Mouse (Mus musculus) kidney, adult 8-10 months (tissue): Measurements from ENCODE around the gene Ciao2a.

Experiments
- DNase-seq, 2 experiments: peaks; one replicate each; pipeline ENCODE4 v3.0.0; 2022

The Ciao2a gene

GRCm38 (mm10) chr9:66168233-66168632 is 41.8 kb downstream of the Ciao2a start:
- DNase-seq: no peak

DNA sequence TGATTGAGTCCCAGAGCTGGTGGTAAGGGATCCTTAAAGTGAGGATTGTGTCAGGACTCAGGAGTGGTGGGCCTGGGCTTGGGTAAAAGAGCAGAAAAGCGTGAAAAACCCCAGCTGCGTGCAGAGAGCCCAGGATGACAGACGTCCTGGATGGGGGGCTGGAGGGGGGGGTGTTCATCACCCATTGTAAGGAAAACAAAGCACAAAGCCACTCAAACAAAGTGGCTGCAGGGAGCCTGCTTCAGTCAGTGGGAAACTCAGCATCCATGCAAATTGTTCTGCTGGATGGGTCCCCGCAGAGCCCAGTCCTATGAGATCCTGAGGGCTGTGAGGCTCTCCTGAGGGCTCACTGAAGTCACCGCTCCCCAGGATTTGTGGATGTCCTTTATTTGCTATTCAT is 44.1 kb downstream of the Ciao2a start:
- DNase-seq: no peak

- DNase-seq: no peak
These were observed 45.0 kb downstream of the Ciao2a start for GRCm38 (mm10) chr9:66171275-66171921.

- DNase-seq: no peak
These were observed 47.0 kb downstream of the Ciao2a start for GRCm38 (mm10) chr9:66173316-66173855.

- DNase-seq: no peak
These were observed 48.6 kb downstream of the Ciao2a start for GRCm38 (mm10) chr9:66174985-66175384.

GRCm38 (mm10) chr9:66177975-66178374 is 51.6 kb downstream of the Ciao2a start:
- DNase-seq: peak in 1 of 2 experiments; percentile 57

- peak in 1 of 2 experiments; percentile 29 for DNase-seq
These were observed 53.4 kb downstream of the Ciao2a start for GRCm38 (mm10) chr9:66179795-66180194.

DNA sequence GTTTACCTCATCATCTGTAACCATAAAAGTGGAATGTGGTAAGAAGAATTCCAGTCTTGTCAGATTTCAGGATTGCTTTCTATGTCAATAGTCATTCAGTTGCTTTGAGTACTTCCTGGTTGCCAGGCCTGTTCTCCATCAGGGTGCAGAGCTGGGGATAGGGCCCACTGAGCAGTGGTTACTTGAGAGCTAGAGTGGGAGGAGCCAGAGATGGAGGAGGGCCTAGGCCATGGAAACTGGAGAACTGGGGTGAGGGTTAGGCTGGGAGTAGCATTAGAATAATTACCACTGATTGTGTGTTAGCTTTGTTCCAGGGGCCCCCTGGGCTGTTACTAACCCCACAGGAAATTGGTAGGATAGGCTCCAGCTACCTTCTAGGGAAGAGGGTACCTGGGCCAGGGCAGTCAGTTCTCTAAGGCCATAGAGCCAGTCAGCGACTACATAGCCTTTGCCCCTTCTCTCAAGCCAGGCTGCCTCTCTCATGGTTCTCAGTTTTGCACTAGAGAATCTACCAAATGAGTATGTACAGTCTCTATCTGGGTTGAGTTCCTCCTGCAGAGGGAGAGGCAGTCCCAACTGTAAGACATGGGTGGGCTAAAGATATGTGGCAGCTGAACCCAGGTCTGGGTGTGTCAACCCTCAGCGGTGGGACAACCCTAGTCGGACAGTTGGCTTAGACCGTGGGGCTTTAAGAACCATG is 54.9 kb downstream of the Ciao2a start:
- DNase-seq: no peak

DNA sequence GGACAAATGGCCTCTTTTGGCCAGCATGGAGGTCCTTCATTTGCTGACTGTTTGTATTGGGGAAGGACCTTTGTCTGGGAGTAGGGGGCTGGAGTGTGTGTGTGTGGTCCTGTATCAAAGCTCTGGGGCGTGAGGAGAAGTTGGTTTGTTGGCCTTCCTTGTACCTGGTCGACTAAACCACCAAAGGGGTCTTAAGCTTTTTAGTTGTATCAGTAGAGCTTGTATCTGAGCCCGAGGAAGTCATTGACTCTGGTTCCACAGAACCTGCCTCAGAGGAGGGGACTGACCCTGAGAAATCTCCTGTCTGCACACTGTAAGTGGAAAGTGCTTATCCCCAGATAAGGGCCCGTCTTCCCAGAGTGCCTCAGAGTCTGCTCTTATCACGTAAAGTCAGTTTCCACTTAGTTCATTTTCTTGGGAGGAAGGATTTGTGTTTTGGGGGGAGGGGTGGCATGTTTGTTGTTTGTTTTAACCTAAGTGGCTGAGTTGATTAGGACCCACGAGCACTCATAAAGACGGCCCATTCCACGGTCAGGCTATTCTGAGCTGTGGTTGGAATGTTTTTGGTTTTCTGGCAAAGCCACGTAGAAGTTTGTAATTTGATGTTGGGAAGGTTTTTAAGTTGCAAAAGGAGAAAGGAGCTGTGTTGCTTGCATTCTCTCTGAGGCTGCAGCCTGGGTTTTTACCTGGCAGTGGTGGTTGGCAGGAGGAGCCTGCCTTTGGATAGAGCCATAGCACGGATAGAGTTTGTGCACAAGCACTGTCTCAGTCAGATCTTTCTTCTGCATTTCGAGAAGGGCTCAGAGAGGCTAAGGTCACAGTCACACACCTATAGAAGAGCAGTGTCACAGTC is 55.6 kb downstream of the Ciao2a start:
- no peak for DNase-seq

- no peak for DNase-seq
These were observed 56.2 kb downstream of the Ciao2a start for GRCm38 (mm10) chr9:66182679-66182993.

DNA sequence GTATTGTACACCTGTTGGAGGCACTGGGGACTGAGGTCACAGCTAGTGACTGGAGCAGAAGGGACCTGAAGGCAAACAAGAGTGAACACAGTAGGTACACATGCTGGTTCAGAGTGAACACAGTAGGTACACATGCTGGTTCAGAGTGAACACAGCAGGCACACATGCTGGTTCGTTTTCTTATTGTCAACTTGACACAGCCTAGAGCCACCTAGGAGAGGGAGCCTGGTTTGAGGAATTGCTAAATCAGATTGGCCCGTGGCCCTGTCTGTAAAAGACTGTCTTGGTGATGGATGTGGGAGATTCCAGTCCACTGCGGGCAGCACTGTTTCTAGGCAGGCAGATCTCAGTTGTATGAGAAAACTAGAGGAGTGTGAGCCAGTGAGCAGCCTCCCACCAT is 56.6 kb downstream of the Ciao2a start:
- no peak for DNase-seq

- DNase-seq: no peak
These were observed 58.2 kb downstream of the Ciao2a start for GRCm38 (mm10) chr9:66184572-66184971.

DNA sequence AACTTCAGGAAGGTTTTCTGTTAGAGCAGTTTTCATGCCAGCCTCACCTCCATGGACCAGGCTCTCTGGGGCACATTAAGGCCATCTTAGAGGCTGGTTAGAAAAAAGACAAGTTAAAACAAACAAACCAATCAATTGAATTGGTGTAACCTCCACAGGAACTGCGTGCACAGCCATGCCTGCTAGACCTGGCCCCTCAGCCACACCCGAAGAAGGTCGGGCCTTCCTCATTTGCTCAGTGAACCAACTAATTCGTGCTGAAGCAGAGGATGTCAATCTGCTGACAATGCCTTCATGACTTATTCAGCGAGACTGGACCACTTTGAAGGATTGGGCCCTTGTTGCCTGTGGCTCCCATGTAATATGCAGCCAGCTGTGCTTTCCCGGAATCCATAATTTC is 60.0 kb downstream of the Ciao2a start:
- no peak for DNase-seq
